Mouse (Mus musculus): ENCODE results near the gene Smad9. TPM values are rescaled to one million over a fixed set of nuclear protein-coding genes. Genes with fewer than 3 reads are reported as not detected.

Gene Smad9
- polyA plus RNA-seq, 1 experiment from 2014 or later: 0.26 TPM

GRCm38 (mm10) chr3:54795379-54795778, 40.0 kb downstream of the Smad9 start:
- Histone ChIP-seq H3K9me3 (replicated peaks) (no peaks in the 10 kb centered on the region), H3K4me1 (peaks cover 4% of the 10 kb centered on the region; the same call in 1 of the 2 replicates), H3K4me3 (no peak overlapping the region), H3K27ac (no peak overlapping the region), H3K27me3 (ENCODE audit: low read depth, poor library complexity, severe bottlenecking) (no peaks in the 10 kb centered on the region), H3K36me3 (no peaks in the 10 kb centered on the region)
- 91% methylated on average over 5 of the region's 5 CpGs for WGBS
- DNase-seq (ENCODE audit: low spot score): no peak

- no peak overlapping the region for H3K27ac ChIP-seq
- H3K4me3 ChIP-seq: no peak overlapping the region
- no peaks in the 10 kb centered on the region for H3K27me3 ChIP-seq (ENCODE audit: low read depth, poor library complexity, severe bottlenecking)
- peaks cover 4% of the 10 kb centered on the region; the same call in 1 of the 2 replicates for H3K4me1 ChIP-seq
- no peaks in the 10 kb centered on the region for H3K36me3 ChIP-seq
- WGBS: 95% methylated on average over 1 of the region's 1 CpGs
- DNase-seq (ENCODE audit: low spot score): no peak
- H3K9me3 ChIP-seq (replicated peaks): no peaks in the 10 kb centered on the region
These were observed 40.4 kb downstream of the Smad9 start for GRCm38 (mm10) chr3:54795806-54796205.

- peak; percentile 37 for DNase-seq (ENCODE audit: low spot score)
- WGBS: 44% methylated on average over 16 of the region's 16 CpGs
- no peaks in the 10 kb centered on the region for H3K36me3 ChIP-seq
These were observed 41.8 kb downstream of the Smad9 start for GRCm38 (mm10) chr3:54797211-54797610.

GRCm38 (mm10) chr3:54803713-54804112, 48.3 kb downstream of the Smad9 start:
- Histone ChIP-seq H3K9me3 (replicated peaks) (no peaks in the 10 kb centered on the region), H3K4me3 (no peak overlapping the region), H3K27ac (no peak overlapping the region), H3K4me1 (peaks cover 25% of the 10 kb centered on the region), H3K36me3 (peaks cover 27% of the 10 kb centered on the region), H3K27me3 (ENCODE audit: low read depth, poor library complexity, severe bottlenecking) (no peaks in the 10 kb centered on the region)
- no peak for DNase-seq (ENCODE audit: low spot score)
- 95% methylated on average over 8 of the region's 8 CpGs for WGBS

More at GRCm38 (mm10) chr3:54797211-54797610, 41.8 kb downstream of the Smad9 start:
- Histone ChIP-seq H3K27ac (no peak overlapping the region), H3K4me3 (no peak overlapping the region), H3K27me3 (ENCODE audit: low read depth, poor library complexity, severe bottlenecking) (no peaks in the 10 kb centered on the region), H3K9me3 (replicated peaks) (no peaks in the 10 kb centered on the region), H3K4me1 (peaks cover 4% of the 10 kb centered on the region; the same call in 1 of the 2 replicates)

GRCm38 (mm10) chr3:54807061-54807661, 51.8 kb downstream of the Smad9 start:
- peaks cover 25% of the 10 kb centered on the region for H3K4me1 ChIP-seq
- H3K27ac ChIP-seq: peak overlapping the region; percentile 95
- H3K9me3 ChIP-seq (replicated peaks): no peaks in the 10 kb centered on the region
- peaks cover 27% of the 10 kb centered on the region for H3K36me3 ChIP-seq
- no peak for DNase-seq (ENCODE audit: low spot score)
- peak overlapping the region; percentile 90 for H3K4me3 ChIP-seq
- peaks cover 6% of the 10 kb centered on the region; the same call in 1 of the 2 replicates for H3K27me3 ChIP-seq (ENCODE audit: low read depth, poor library complexity, severe bottlenecking)
- WGBS: under 1% methylated on average over 56 of the region's 56 CpGs

- H3K9me3 ChIP-seq (replicated peaks): no peaks in the 10 kb centered on the region
- peak; percentile 99 for DNase-seq (ENCODE audit: low spot score)
- H3K4me3 ChIP-seq: peak within 1 kb of the TSS; percentile 90
- H3K4me1 ChIP-seq: peaks cover 25% of the 10 kb centered on the region
- peak within 1 kb of the TSS; percentile 95 for H3K27ac ChIP-seq
- H3K36me3 ChIP-seq: peaks cover 26% of the 10 kb centered on the region
- WGBS: under 1% methylated on average over 52 of the region's 52 CpGs
- peaks cover 6% of the 10 kb centered on the region; the same call in 1 of the 2 replicates for H3K27me3 ChIP-seq (ENCODE audit: low read depth, poor library complexity, severe bottlenecking)
These were observed 52.4 kb downstream of the Smad9 start, which contains the start of gene Rfxap for GRCm38 (mm10) chr3:54807666-54808217. TSS of gene Rfxap (minus strand) at chr3:54807791.

GRCm38 (mm10) chr3:54809111-54809510, 53.7 kb downstream of the Smad9 start:
- H3K27me3 ChIP-seq (ENCODE audit: low read depth, poor library complexity, severe bottlenecking): peaks cover 6% of the 10 kb centered on the region; the same call in 1 of the 2 replicates
- no peak overlapping the region for H3K27ac ChIP-seq
- no peaks in the 10 kb centered on the region for H3K9me3 ChIP-seq (replicated peaks)
- peaks cover 25% of the 10 kb centered on the region for H3K4me1 ChIP-seq
- no peak for DNase-seq (ENCODE audit: low spot score)
- H3K36me3 ChIP-seq: peaks cover 13% of the 10 kb centered on the region
- 67% methylated on average over 5 of the region's 5 CpGs for WGBS
- no peak overlapping the region for H3K4me3 ChIP-seq

GRCm38 (mm10) chr3:54811616-54812015, 56.2 kb downstream of the Smad9 start:
- H3K4me3 ChIP-seq: no peak overlapping the region
- 68% methylated on average over 1 of the region's 1 CpGs for WGBS
- peaks cover 6% of the 10 kb centered on the region; the same call in 1 of the 2 replicates for H3K27me3 ChIP-seq (ENCODE audit: low read depth, poor library complexity, severe bottlenecking)
- no peak for DNase-seq (ENCODE audit: low spot score)
- H3K36me3 ChIP-seq: no peaks in the 10 kb centered on the region
- no peak overlapping the region for H3K27ac ChIP-seq
- peaks cover 13% of the 10 kb centered on the region for H3K4me1 ChIP-seq
- H3K9me3 ChIP-seq (replicated peaks): no peaks in the 10 kb centered on the region

- H3K36me3 ChIP-seq: no peaks in the 10 kb centered on the region
- no peak for DNase-seq (ENCODE audit: low spot score)
These were observed 58.1 kb downstream of the Smad9 start for GRCm38 (mm10) chr3:54813418-54813988.

GRCm38 (mm10) chr3:54814622-54815021, 59.2 kb downstream of the Smad9 start:
- Histone ChIP-seq H3K4me3 (no peak overlapping the region), H3K36me3 (no peaks in the 10 kb centered on the region), H3K27ac (no peak overlapping the region), H3K9me3 (replicated peaks) (no peaks in the 10 kb centered on the region), H3K27me3 (ENCODE audit: low read depth, poor library complexity, severe bottlenecking) (0 out of 2 replicates have a peak, but pooled peaks cover under 1% of the 10 kb centered on the region), H3K4me1 (no peaks in the 10 kb centered on the region)
- no peak for DNase-seq (ENCODE audit: low spot score)
- 87% methylated on average over 6 of the region's 6 CpGs for WGBS

More at GRCm38 (mm10) chr3:54813418-54813988, 58.1 kb downstream of the Smad9 start:
- Histone ChIP-seq H3K27me3 (ENCODE audit: low read depth, poor library complexity, severe bottlenecking) (peaks cover 6% of the 10 kb centered on the region; the same call in 1 of the 2 replicates), H3K9me3 (replicated peaks) (no peaks in the 10 kb centered on the region), H3K27ac (no peak overlapping the region), H3K4me3 (no peak overlapping the region), H3K4me1 (no peaks in the 10 kb centered on the region)
- 78% methylated on average over 6 of the region's 6 CpGs for WGBS

- no peak overlapping the region for H3K4me3 ChIP-seq
- H3K4me1 ChIP-seq: no peaks in the 10 kb centered on the region
- 33% methylated on average over 3 of the region's 3 CpGs for WGBS
- no peaks in the 10 kb centered on the region for H3K27me3 ChIP-seq (ENCODE audit: low read depth, poor library complexity, severe bottlenecking)
- no peak overlapping the region for H3K27ac ChIP-seq
- no peaks in the 10 kb centered on the region for H3K36me3 ChIP-seq
- no peaks in the 10 kb centered on the region for H3K9me3 ChIP-seq (replicated peaks)
- peak; percentile 61 for DNase-seq (ENCODE audit: low spot score)
These were observed 59.9 kb downstream of the Smad9 start for GRCm38 (mm10) chr3:54815292-54815691.

GRCm38 (mm10) chr3:54822526-54822925, 67.1 kb downstream of the Smad9 start:
- 71% methylated on average over 5 of the region's 5 CpGs for WGBS
- Histone ChIP-seq H3K27me3 (ENCODE audit: low read depth, poor library complexity, severe bottlenecking) (no peaks in the 10 kb centered on the region), H3K4me3 (no peak overlapping the region), H3K36me3 (no peaks in the 10 kb centered on the region), H3K27ac (no peak overlapping the region), H3K9me3 (replicated peaks) (no peaks in the 10 kb centered on the region), H3K4me1 (no peaks in the 10 kb centered on the region)
- DNase-seq (ENCODE audit: low spot score): no peak

GRCm38 (mm10) chr3:54832491-54832890, 77.1 kb downstream of the Smad9 start:
- no peak for DNase-seq (ENCODE audit: low spot score)
- Histone ChIP-seq H3K27me3 (ENCODE audit: low read depth, poor library complexity, severe bottlenecking) (no peaks in the 10 kb centered on the region), H3K27ac (no peak overlapping the region), H3K4me3 (no peak overlapping the region), H3K36me3 (no peaks in the 10 kb centered on the region), H3K9me3 (replicated peaks) (no peaks in the 10 kb centered on the region), H3K4me1 (no peaks in the 10 kb centered on the region)
- 89% methylated on average over 3 of the region's 3 CpGs for WGBS

Data from limb, embryonic 10.5 days (tissue).